Mouse (Mus musculus) hematopoietic stem cell, adult 5-6 weeks (primary cell): ENCODE measurements around the gene Gm7682. TPM values are rescaled to one million over a fixed set of nuclear protein-coding genes. Genes with fewer than 3 reads are reported as not detected.
"Not testable (repeated sequence)": the region's sequence is repeated elsewhere in the genome, so short reads cannot be mapped to it uniquely, and the experiment has no call there.

Experiments
- ATAC-seq, 2 experiments: fragments of 125-278 bp in 1 of 2; replicated peaks in 1 of 2; 2 replicates each; pipeline ENCODE4 v1.8.0; 2016 to 2017; ENCODE audit warnings: inconsistent platforms in 2 of 2, mild to moderate bottlenecking in 2 of 2, moderate number of reproducible peaks in 2 of 2, low read depth in 1 of 2, moderate TSS enrichment in 1 of 2; ENCODE audit not compliant: low FRiP score in 2 of 2, poor library complexity in 2 of 2, severe bottlenecking in 2 of 2, insufficient read depth in 1 of 2, low TSS enrichment in 1 of 2
- total RNA-seq: library from RNA; stranded (forward); fragments of 172-1452, 232-1000 nt; gene quantifications from 2 replicates; pipeline ENCODE4 v1.2.3, GENCODE M21; 2017

Gene Gm7682
- total RNA-seq, result not detected in 2 replicates

DNA sequence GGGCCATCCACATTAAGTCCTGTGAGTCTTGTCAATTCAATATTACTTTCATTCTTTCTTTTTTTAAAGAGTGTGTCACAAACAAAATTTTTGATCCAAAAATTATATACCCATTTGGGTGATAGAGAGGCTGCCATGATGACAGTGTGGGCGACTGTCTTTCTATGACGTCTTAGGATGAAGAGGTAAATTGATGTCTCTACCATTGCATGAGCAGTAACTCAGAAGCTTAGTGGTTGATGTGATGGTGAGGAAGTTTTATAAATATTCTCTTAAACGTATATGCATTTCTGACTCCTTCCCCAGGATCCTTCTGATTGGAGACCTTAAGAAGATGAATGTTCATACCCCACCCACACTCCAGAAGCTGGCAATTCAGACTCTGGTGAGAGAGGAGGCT, at the start of gene Gm7682:
Gene Gm7682 (plus strand): TSS at position 301 of the 400 bp plus-strand sequence.
- ATAC-seq, result not testable (repeated sequence)

Other genes with a start within 250 kb of the Gm7682 start
- not detected in 2 replicates for gene Gm3106, start 227.8 kb upstream of the Gm7682 start, total RNA-seq
- not detected in 2 replicates for gene A430089I19Rik, start 139.0 kb upstream of the Gm7682 start, total RNA-seq
- gene Gm6502, start 131.3 kb upstream of the Gm7682 start, total RNA-seq, result not detected in 2 replicates
- not detected in 2 replicates for gene AA792892, start 106.0 kb upstream of the Gm7682 start, total RNA-seq
- gene Gm3139, start 80.5 kb downstream of the Gm7682 start, total RNA-seq, result not detected in 2 replicates
- gene Gm3147, start 170.6 kb downstream of the Gm7682 start, total RNA-seq, result not detected in 2 replicates
- gene Gm6509, start 178.2 kb downstream of the Gm7682 start, total RNA-seq, result not detected in 2 replicates
- gene Gm6205, start 202.6 kb downstream of the Gm7682 start, total RNA-seq, result not detected in 2 replicates